Mouse (Mus musculus) heart, adult 11 months (tissue): ENCODE measurements around the gene Slc39a13.

ENCODE experiments used
- DNase-seq: peaks from one replicate; pipeline ENCODE4 v3.0.0; 2022

Gene Slc39a13

GRCm38 (mm10) chr2:91023131-91023530, 47.1 kb downstream of the Slc39a13 start:
- DNase-seq: peak; percentile 97

GRCm38 (mm10) chr2:91022266-91022665, 48.0 kb downstream of the Slc39a13 start:
- DNase-seq: peak; percentile 51

GRCm38 (mm10) chr2:91019911-91020310, 50.3 kb downstream of the Slc39a13 start:
- DNase-seq: peak; percentile 86

GRCm38 (mm10) chr2:91018061-91018788, 52.0 kb downstream of the Slc39a13 start:
- peak; percentile 94 for DNase-seq

GRCm38 (mm10) chr2:91015386-91015785, 54.8 kb downstream of the Slc39a13 start:
- peak; percentile 93 for DNase-seq

GRCm38 (mm10) chr2:91013881-91014280, 56.3 kb downstream of the Slc39a13 start:
- DNase-seq: peak; percentile 35
